Mouse (Mus musculus): ENCODE results near the gene Dlst. TPM values are rescaled to one million over a fixed set of nuclear protein-coding genes. Genes with fewer than 3 reads are reported as not detected.

Gene Dlst
- total and polyA plus RNA-seq, 2 experiments from 2014 or later, result 92.5 to 118 TPM

- Histone ChIP-seq H3K27ac (ENCODE audit: low read depth, low read length) (no peak overlapping the region), H3K9ac (replicated peaks; ENCODE audit: low read length, poor library complexity, severe bottlenecking) (no peak overlapping the region), H3K4me3 (ENCODE audit: low read depth, low read length) (no peak overlapping the region), H3K4me2 (ENCODE audit: low read depth, low read length, poor library complexity, severe bottlenecking) (no peak overlapping the region), H3K27me3 (ENCODE audit: insufficient read depth, low read length) (no peaks in the 10 kb centered on the region), H3K4me1 (ENCODE audit: insufficient read depth, low read length) (peaks cover 10% of the 10 kb centered on the region), H3K36me3 (ENCODE audit: insufficient read depth, low read length) (no peaks in the 10 kb centered on the region), H3K9me3 (ENCODE audit: low read length) (no peaks in the 10 kb centered on the region)
- TF ChIP-seq CTCF (IDR thresholded peaks at IDR 0.05), result no peak
- DNase-seq (ENCODE audit: low spot score) (no peak), ATAC-seq (ENCODE audit: low FRiP score) (no peak)
- WGBS, result 37% methylated on average over 4 of the region's 4 CpGs
Observed at GRCm38 (mm10) chr12:85109426-85109825, 1.2 kb upstream of the Dlst start.

GRCm38 (mm10) chr12:85110011-85110697, 479 bp upstream of the Dlst start:
- ATAC-seq (ENCODE audit: low FRiP score), result no peak
- Histone ChIP-seq H3K9ac (replicated peaks; ENCODE audit: low read length, poor library complexity, severe bottlenecking) (peak overlapping the region; percentile 78), H3K27ac (ENCODE audit: low read depth, low read length) (peak overlapping the region; percentile 69), H3K9me3 (ENCODE audit: low read length) (no peaks in the 10 kb centered on the region), H3K27me3 (ENCODE audit: insufficient read depth, low read length) (no peaks in the 10 kb centered on the region), H3K4me1 (ENCODE audit: insufficient read depth, low read length) (peaks cover 10% of the 10 kb centered on the region), H3K36me3 (ENCODE audit: insufficient read depth, low read length) (no peaks in the 10 kb centered on the region), H3K4me2 (ENCODE audit: low read depth, low read length, poor library complexity, severe bottlenecking) (peak overlapping the region; percentile 69), H3K4me3 (ENCODE audit: low read depth, low read length) (peak overlapping the region; percentile 100)
- DNase-seq (ENCODE audit: low spot score), result no peak
- WGBS, result 13% methylated on average over 18 of the region's 18 CpGs
- TF ChIP-seq CTCF (IDR thresholded peaks at IDR 0.05), result no peak

GRCm38 (mm10) chr12:85112550-85113251, 2.1 kb downstream of the Dlst start:
- Histone ChIP-seq H3K4me2 (ENCODE audit: low read depth, low read length, poor library complexity, severe bottlenecking) (no peak overlapping the region), H3K4me1 (ENCODE audit: insufficient read depth, low read length) (peaks cover 10% of the 10 kb centered on the region), H3K9ac (replicated peaks; ENCODE audit: low read length, poor library complexity, severe bottlenecking) (no peak overlapping the region), H3K36me3 (ENCODE audit: insufficient read depth, low read length) (peaks cover 5% of the 10 kb centered on the region; the same call in 1 of the 2 replicates), H3K9me3 (ENCODE audit: low read length) (no peaks in the 10 kb centered on the region), H3K27ac (ENCODE audit: low read depth, low read length) (no peak overlapping the region), H3K27me3 (ENCODE audit: insufficient read depth, low read length) (no peaks in the 10 kb centered on the region), H3K4me3 (ENCODE audit: low read depth, low read length) (no peak overlapping the region)
- WGBS, result 95% methylated on average over 7 of the region's 7 CpGs
- no peak for DNase-seq (ENCODE audit: low spot score)
- no peak for ATAC-seq (ENCODE audit: low FRiP score)
- TF ChIP-seq CTCF (IDR thresholded peaks at IDR 0.05), result no peak

GRCm38 (mm10) chr12:85113337-85113736, 2.7 kb downstream of the Dlst start:
- H3K27me3 ChIP-seq (ENCODE audit: insufficient read depth, low read length), result no peaks in the 10 kb centered on the region
- no peaks in the 10 kb centered on the region for H3K9me3 ChIP-seq (ENCODE audit: low read length)
- ATAC-seq (ENCODE audit: low FRiP score) (no peak), DNase-seq (ENCODE audit: low spot score) (no peak)
- peaks cover 8% of the 10 kb centered on the region; the same call in 1 of the 2 replicates for H3K36me3 ChIP-seq (ENCODE audit: insufficient read depth, low read length)
- no peak overlapping the region for H3K27ac ChIP-seq (ENCODE audit: low read depth, low read length)
- H3K9ac ChIP-seq (replicated peaks; ENCODE audit: low read length, poor library complexity, severe bottlenecking), result no peak overlapping the region
- H3K4me2 ChIP-seq (ENCODE audit: low read depth, low read length, poor library complexity, severe bottlenecking), result no peak overlapping the region
- no peak overlapping the region for H3K4me3 ChIP-seq (ENCODE audit: low read depth, low read length)
- H3K4me1 ChIP-seq (ENCODE audit: insufficient read depth, low read length), result peaks cover 10% of the 10 kb centered on the region
- 97% methylated on average over 3 of the region's 3 CpGs for WGBS
- TF ChIP-seq CTCF (IDR thresholded peaks at IDR 0.05), result no peak

- 98% methylated on average over 3 of the region's 3 CpGs for WGBS
- TF ChIP-seq CTCF (IDR thresholded peaks at IDR 0.05), result no peak
- Histone ChIP-seq H3K4me2 (ENCODE audit: low read depth, low read length, poor library complexity, severe bottlenecking) (no peak overlapping the region), H3K9ac (replicated peaks; ENCODE audit: low read length, poor library complexity, severe bottlenecking) (no peak overlapping the region), H3K27me3 (ENCODE audit: insufficient read depth, low read length) (no peaks in the 10 kb centered on the region), H3K4me3 (ENCODE audit: low read depth, low read length) (no peak overlapping the region), H3K4me1 (ENCODE audit: insufficient read depth, low read length) (peaks cover 10% of the 10 kb centered on the region), H3K27ac (ENCODE audit: low read depth, low read length) (no peak overlapping the region), H3K36me3 (ENCODE audit: insufficient read depth, low read length) (peaks cover 13% of the 10 kb centered on the region; the same call in 1 of the 2 replicates), H3K9me3 (ENCODE audit: low read length) (no peaks in the 10 kb centered on the region)
- no peak for ATAC-seq (ENCODE audit: low FRiP score)
- DNase-seq (ENCODE audit: low spot score), result no peak
Observed at GRCm38 (mm10) chr12:85113917-85114316, 3.3 kb downstream of the Dlst start.

GRCm38 (mm10) chr12:85115678-85116077, 5.0 kb downstream of the Dlst start:
- TF ChIP-seq CTCF (IDR thresholded peaks at IDR 0.05), result no peak
- 78% methylated on average over 7 of the region's 7 CpGs for WGBS
- no peak for ATAC-seq (ENCODE audit: low FRiP score)

More at GRCm38 (mm10) chr12:85115678-85116077, 5.0 kb downstream of the Dlst start:
- Histone ChIP-seq H3K9ac (replicated peaks; ENCODE audit: low read length, poor library complexity, severe bottlenecking) (no peak overlapping the region), H3K9me3 (ENCODE audit: low read length) (no peaks in the 10 kb centered on the region), H3K4me3 (ENCODE audit: low read depth, low read length) (no peak overlapping the region), H3K36me3 (ENCODE audit: insufficient read depth, low read length) (peaks cover 16% of the 10 kb centered on the region; the same call in 1 of the 2 replicates), H3K4me1 (ENCODE audit: insufficient read depth, low read length) (peaks cover 10% of the 10 kb centered on the region), H3K27ac (ENCODE audit: low read depth, low read length) (no peak overlapping the region), H3K27me3 (ENCODE audit: insufficient read depth, low read length) (no peaks in the 10 kb centered on the region), H3K4me2 (ENCODE audit: low read depth, low read length, poor library complexity, severe bottlenecking) (no peak overlapping the region)
- no peak for DNase-seq (ENCODE audit: low spot score)
